Mouse (Mus musculus) heart, postnatal 0 days (tissue): ENCODE results near the gene Kmt2c. TPM values are rescaled to one million over a fixed set of nuclear protein-coding genes. Genes with fewer than 3 reads are reported as not detected.

ENCODE experiments used
- ATAC-seq: fragments of 200-750 bp; cut with Nextera tagmentation; 2 replicates; pipeline ENCODE4 v1.8.0; 2017; ENCODE audit warnings: low read depth, moderate number of reproducible peaks, moderate library complexity; ENCODE audit not compliant: insufficient read depth
- DNase-seq: peaks from one replicate; pipeline ENCODE4 v3.0.0-alpha.2; 2016; ENCODE audit warnings: low spot score
- H3K27ac ChIP-seq: fragments of 300-500 bp; sonication (generic); 2 replicates; pipeline ENCODE4 v1.5.1; 2014; ENCODE audit warnings: low read depth, mild to moderate bottlenecking
- H3K27me3 ChIP-seq: fragments of 300-500 bp; sonication (generic); 2 replicates; pipeline ENCODE4 v1.6.1; 2014; ENCODE audit warnings: low read length, mixed read lengths; ENCODE audit not compliant: control insufficient read depth, insufficient read depth
- H3K36me3 ChIP-seq: fragments of 300-500 bp; sonication (generic); replicated peaks from 2 replicates; pipeline ENCODE4 v1.6.1; 2014; ENCODE audit warnings: low read length, mixed read lengths; ENCODE audit not compliant: control insufficient read depth, insufficient read depth
- H3K4me1 ChIP-seq: fragments of 300-500 bp; sonication (generic); 2 replicates; pipeline ENCODE4 v1.6.1; 2014; ENCODE audit warnings: antibody characterized with exemption; ENCODE audit not compliant: control insufficient read depth, insufficient read depth
- H3K4me2 ChIP-seq: fragments of 300-500 bp; sonication (generic); 2 replicates; pipeline ENCODE4 v1.6.1; 2014; ENCODE audit warnings: low read depth, mild to moderate bottlenecking, low read length, moderate library complexity
- H3K4me3 ChIP-seq: fragments of 300-500 bp; sonication (generic); 2 replicates; pipeline ENCODE4 v1.5.1; 2014; ENCODE audit warnings: low read depth, low read length
- H3K9ac ChIP-seq: fragments of 300-500 bp; sonication (generic); replicated peaks from 2 replicates; pipeline ENCODE4 v1.6.1; 2014; ENCODE audit warnings: low read depth, low read length, mixed read lengths
- H3K9me3 ChIP-seq: fragments of 300-500 bp; sonication (generic); replicated peaks from 2 replicates; pipeline ENCODE4 v1.6.1; 2016; ENCODE audit warnings: low read length; ENCODE audit not compliant: control insufficient read depth
- CTCF ChIP-seq: IDR thresholded peaks from 2 replicates; pipeline ENCODE4 v1.5.1; 2016; ENCODE audit warnings: antibody characterized with exemption, control low read depth, low read depth
- EP300 ChIP-seq: IDR thresholded peaks from 2 replicates; pipeline ENCODE4 v1.6.1; 2016; ENCODE audit warnings: antibody characterized with exemption, low read depth
- WGBS: fragments of 180-500 bp; shearing (Covaris S2); extraction: QIAGEN DNeasy Blood & Tissue Kit; methylation state at CpG from one replicate; pipeline ENCODE4 v1.1.7; 2014; 5-methylcytosine and 5-hydroxymethylcytosine counted together
- polyA plus RNA-seq: library from polyadenylated mRNA; unstranded; fragments of >200 nt; fragmentation: Nextera tagmentation; extraction: Ambion mirVana; gene quantifications from 2 replicates; pipeline ENCODE4 v1.2.1, GENCODE M21; 2015
- total RNA-seq: library from RNA; depleted of rRNA; stranded (reverse); fragments of >200 nt; gene quantifications from 2 replicates; pipeline ENCODE4 v1.2.3, GENCODE M21; 2014; ENCODE audit warnings: low replicate concordance

Gene Kmt2c
- total and polyA plus RNA-seq, 2 experiments from 2014 or later = 5.4 to 22.4 TPM

DNA sequence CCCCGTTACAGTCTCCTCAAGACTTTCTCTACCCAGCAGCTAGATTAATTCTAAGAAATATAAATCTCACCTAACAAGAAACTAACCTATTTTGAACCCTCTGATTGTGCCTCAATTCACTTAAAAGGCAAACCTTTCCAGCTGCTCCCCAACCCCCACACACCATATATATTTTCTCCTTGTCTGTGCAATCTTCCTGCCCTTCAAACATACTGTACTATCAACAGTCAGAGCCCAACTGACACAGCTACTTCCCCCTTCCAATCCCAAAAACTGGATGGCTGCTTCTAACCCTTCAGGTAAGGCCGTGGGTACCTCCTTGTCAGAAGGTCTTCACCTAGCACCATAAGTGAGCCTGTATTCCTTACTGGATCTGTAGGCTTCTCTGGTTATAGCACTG lies 130.2 kb downstream of the Kmt2c start:
- Histone ChIP-seq H3K27ac (no peak overlapping the region), H3K9ac (no peak overlapping the region), H3K36me3 (peaks cover 8% of the 10 kb centered on the region), H3K27me3 (no peaks in the 10 kb centered on the region), H3K4me1 (no peaks in the 10 kb centered on the region), H3K4me3 (no peak overlapping the region), H3K4me2 (no peak overlapping the region), H3K9me3 (no peaks in the 10 kb centered on the region)
- ATAC-seq (no peak), DNase-seq (no peak)
- WGBS = 92% methylated on average over 2 of the region's 2 CpGs
- no peak for TF ChIP-seq EP300
- no peak for TF ChIP-seq CTCF

- no peak for DNase-seq
- Histone ChIP-seq H3K9ac (no peak overlapping the region), H3K4me3 (no peak overlapping the region), H3K4me2 (no peak overlapping the region), H3K9me3 (no peaks in the 10 kb centered on the region), H3K36me3 (peaks cover 11% of the 10 kb centered on the region), H3K27ac (no peak overlapping the region), H3K4me1 (no peaks in the 10 kb centered on the region), H3K27me3 (no peaks in the 10 kb centered on the region)
- 90% methylated on average over 1 of the region's 1 CpGs for WGBS
- TF ChIP-seq CTCF = no peak
- no peak for TF ChIP-seq EP300
- no peak for ATAC-seq
Observed at GRCm38 (mm10) chr5:25367126-25367525, 131.5 kb downstream of the Kmt2c start.

DNA sequence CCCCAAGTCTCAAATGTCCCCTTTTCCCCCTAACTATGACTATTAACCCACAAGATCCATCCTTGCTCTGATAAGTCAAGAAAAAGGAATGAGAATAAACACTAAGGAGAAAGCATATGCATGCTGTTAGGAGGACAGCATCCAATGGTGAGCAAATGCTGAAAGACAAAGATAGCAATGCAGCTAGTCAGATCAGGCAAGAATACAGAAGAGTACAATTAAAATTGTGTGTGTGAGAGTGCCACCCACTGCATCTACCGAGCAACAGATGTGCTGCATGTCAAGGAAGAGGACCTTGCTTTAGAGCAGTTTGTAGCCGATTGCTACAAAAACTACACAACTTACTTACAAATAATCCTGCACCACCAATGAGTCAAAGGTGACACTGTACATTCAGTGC lies 145.1 kb downstream of the Kmt2c start:
- DNase-seq = no peak
- H3K4me3 ChIP-seq = no peak overlapping the region
- H3K4me1 ChIP-seq = no peaks in the 10 kb centered on the region
- no peak for ATAC-seq
- WGBS = 89% methylated on average over 2 of the region's 2 CpGs
- no peak overlapping the region for H3K4me2 ChIP-seq
- no peaks in the 10 kb centered on the region for H3K27me3 ChIP-seq
- H3K36me3 ChIP-seq = peaks cover 24% of the 10 kb centered on the region
- H3K9ac ChIP-seq = no peak overlapping the region
- no peak for TF ChIP-seq EP300
- TF ChIP-seq CTCF = no peak
- H3K27ac ChIP-seq = no peak overlapping the region
- no peaks in the 10 kb centered on the region for H3K9me3 ChIP-seq

- Histone ChIP-seq H3K36me3 (peaks cover 40% of the 10 kb centered on the region), H3K27me3 (no peaks in the 10 kb centered on the region), H3K4me1 (no peaks in the 10 kb centered on the region), H3K27ac (no peak overlapping the region), H3K4me2 (no peak overlapping the region), H3K4me3 (no peak overlapping the region), H3K9me3 (no peaks in the 10 kb centered on the region), H3K9ac (no peak overlapping the region)
- DNase-seq (no peak), ATAC-seq (no peak)
- 87% methylated on average over 2 of the region's 2 CpGs for WGBS
- TF ChIP-seq EP300 (no peak), CTCF (no peak)
Observed at GRCm38 (mm10) chr5:25331322-25331721, 167.3 kb downstream of the Kmt2c start.

- Histone ChIP-seq H3K27me3 (no peaks in the 10 kb centered on the region), H3K4me1 (no peaks in the 10 kb centered on the region), H3K27ac (no peak overlapping the region), H3K9ac (no peak overlapping the region), H3K4me2 (no peak overlapping the region), H3K9me3 (no peaks in the 10 kb centered on the region), H3K4me3 (no peak overlapping the region), H3K36me3 (peaks cover 68% of the 10 kb centered on the region)
- TF ChIP-seq CTCF = no peak
- no peak for TF ChIP-seq EP300
- DNase-seq = no peak
- ATAC-seq = no peak
- WGBS = 64% methylated on average over 6 of the region's 6 CpGs
Observed at GRCm38 (mm10) chr5:25313881-25314280, 184.7 kb downstream of the Kmt2c start.

DNA sequence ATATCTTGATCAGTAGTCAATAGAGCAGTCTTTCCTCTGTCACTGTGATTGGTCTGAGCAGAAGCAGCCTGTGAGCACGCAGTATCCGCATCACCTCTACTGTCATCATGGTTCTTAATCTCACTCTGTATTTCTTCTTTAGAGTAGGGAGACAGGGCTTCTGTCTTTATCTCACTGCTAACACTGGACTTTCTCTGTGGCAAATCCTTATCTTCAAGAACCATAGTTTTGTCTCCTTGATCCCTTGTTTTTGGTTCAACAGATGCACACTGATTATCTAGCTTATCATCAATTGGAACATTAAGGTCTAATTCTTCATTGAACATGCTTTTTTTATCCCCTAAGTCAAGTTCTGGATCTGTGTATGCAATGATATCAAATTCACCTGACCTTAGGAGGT lies 188.4 kb downstream of the Kmt2c start:
- ATAC-seq (no peak), DNase-seq (no peak)
- Histone ChIP-seq H3K4me3 (no peak overlapping the region), H3K9me3 (no peaks in the 10 kb centered on the region), H3K27ac (no peak overlapping the region), H3K27me3 (no peaks in the 10 kb centered on the region), H3K4me1 (no peaks in the 10 kb centered on the region), H3K36me3 (peaks cover 57% of the 10 kb centered on the region), H3K4me2 (no peak overlapping the region), H3K9ac (no peak overlapping the region)
- no peak for TF ChIP-seq EP300
- 96% methylated on average over 2 of the region's 2 CpGs for WGBS
